Mouse (Mus musculus): Measurements from ENCODE around the gene Prkx. TPM values are rescaled to one million over a fixed set of nuclear protein-coding genes. Genes with fewer than 3 reads are reported as not detected.
A peak's percentile ranks its signal among the peaks of the same experiment; 100 is the strongest.

The Prkx gene
- polyA plus RNA-seq, 1 experiment from 2014 or later, result 31.1 TPM

GRCm38 (mm10) chrX:77720298-77720697 is 75.8 kb downstream of the Prkx start:
- Histone ChIP-seq H3K36me3 (ENCODE audit: control insufficient read depth, insufficient read depth, low read length) (no peaks in the 10 kb centered on the region), H3K27ac (replicated peaks; ENCODE audit: low read depth, low read length) (no peak overlapping the region), H3K9me3 (ENCODE audit: control insufficient read depth, low read length) (no peaks in the 10 kb centered on the region), H3K4me2 (ENCODE audit: low read length) (no peak overlapping the region), H3K4me1 (ENCODE audit: control insufficient read depth, insufficient read depth, low read length) (no peaks in the 10 kb centered on the region), H3K4me3 (replicated peaks; ENCODE audit: low read depth, low read length) (no peak overlapping the region), H3K27me3 (ENCODE audit: control insufficient read depth, insufficient read depth, low read length) (no peaks in the 10 kb centered on the region), H3K9ac (replicated peaks; ENCODE audit: low read length) (no peak overlapping the region)
- DNase-seq, result peak; percentile 76
- 0 out of 2 replicates have a peak, but pooled peaks have one; percentile 31 for ATAC-seq (ENCODE audit: low FRiP score, low TSS enrichment)
- WGBS, result 25% methylated on average over 2 of the region's 2 CpGs

Other genes with a start within 250 kb of the Prkx start
- gene Pbsn, start 57.3 kb upstream of the Prkx start, polyA plus RNA-seq (2014; fragmentation: Nextera tagmentation; extraction: Ambion mirVana), result not detected in 2 replicates
- gene Gm14744, start 68.5 kb upstream of the Prkx start, polyA plus RNA-seq (2014; fragmentation: Nextera tagmentation; extraction: Ambion mirVana), result not detected in 2 replicates
- not detected in 2 replicates for gene 5430402E10Rik, start 128.8 kb upstream of the Prkx start, polyA plus RNA-seq (2014; fragmentation: Nextera tagmentation; extraction: Ambion mirVana)